Mouse (Mus musculus): ENCODE results near the gene Mas1.
A peak's percentile ranks its signal among the peaks of the same experiment; 100 is the strongest.

Mas1 gene

GRCm38 (mm10) chr17:12872275-12873028 lies 4.5 kb upstream of the Mas1 start:
- DNase-seq (ENCODE audit: low spot score in 2 of 2), result peak; percentile 41 to 56

GRCm38 (mm10) chr17:12868640-12869039 lies 697 bp upstream of the Mas1 start:
- DNase-seq (ENCODE audit: low spot score in 2 of 2), result no peak

GRCm38 (mm10) chr17:12866853-12867252 lies 1.1 kb downstream of the Mas1 start:
- peak in 1 of 2 experiments; percentile 58 for DNase-seq (ENCODE audit: low spot score in 2 of 2)

- DNase-seq (ENCODE audit: low spot score in 2 of 2), result no peak
Measured at GRCm38 (mm10) chr17:12865407-12865806, 2.5 kb downstream of the Mas1 start.

GRCm38 (mm10) chr17:12864111-12864510 lies 3.8 kb downstream of the Mas1 start:
- no peak for DNase-seq (ENCODE audit: low spot score in 2 of 2)

- no peak for DNase-seq (ENCODE audit: low spot score in 2 of 2)
Measured at GRCm38 (mm10) chr17:12859006-12859520, 8.9 kb downstream of the Mas1 start.

GRCm38 (mm10) chr17:12858072-12858471 lies 9.9 kb downstream of the Mas1 start:
- DNase-seq (ENCODE audit: low spot score in 2 of 2), result no peak

- DNase-seq (ENCODE audit: low spot score in 2 of 2), result no peak
Measured at GRCm38 (mm10) chr17:12857395-12857794, 10.5 kb downstream of the Mas1 start.

GRCm38 (mm10) chr17:12854386-12854785 lies 13.6 kb downstream of the Mas1 start:
- no peak for DNase-seq (ENCODE audit: low spot score in 2 of 2)

- peak in 1 of 2 experiments; percentile 56 for DNase-seq (ENCODE audit: low spot score in 2 of 2)
Measured at GRCm38 (mm10) chr17:12853821-12854220, 14.1 kb downstream of the Mas1 start.

GRCm38 (mm10) chr17:12851689-12852088 lies 16.3 kb downstream of the Mas1 start:
- peak; percentile 54 to 72 for DNase-seq (ENCODE audit: low spot score in 2 of 2)

- peak; percentile 60 to 67 for DNase-seq (ENCODE audit: low spot score in 2 of 2)
Measured at GRCm38 (mm10) chr17:12849778-12850382, 18.1 kb downstream of the Mas1 start.

- no peak for DNase-seq (ENCODE audit: low spot score in 2 of 2)
Measured at GRCm38 (mm10) chr17:12847736-12848135, 20.2 kb downstream of the Mas1 start.

- peak; percentile 80 to 82 for DNase-seq (ENCODE audit: low spot score in 2 of 2)
Measured at GRCm38 (mm10) chr17:12846474-12846873, 21.5 kb downstream of the Mas1 start.

- DNase-seq (ENCODE audit: low spot score in 2 of 2), result peak; percentile 27 to 34
Measured at GRCm38 (mm10) chr17:12845862-12846261, 22.1 kb downstream of the Mas1 start.

GRCm38 (mm10) chr17:12844540-12844939 lies 23.4 kb downstream of the Mas1 start:
- peak; percentile 31 to 50 for DNase-seq (ENCODE audit: low spot score in 2 of 2)

GRCm38 (mm10) chr17:12843826-12844225 lies 24.1 kb downstream of the Mas1 start:
- DNase-seq (ENCODE audit: low spot score in 2 of 2), result peak; percentile 17 to 20

- peak; percentile 68 to 82 for DNase-seq (ENCODE audit: low spot score in 2 of 2)
Measured at GRCm38 (mm10) chr17:12839475-12840267, 28.3 kb downstream of the Mas1 start.

- DNase-seq (ENCODE audit: low spot score in 2 of 2), result no peak
Measured at GRCm38 (mm10) chr17:12835738-12836137, 32.2 kb downstream of the Mas1 start.

GRCm38 (mm10) chr17:12834826-12835225 lies 33.1 kb downstream of the Mas1 start:
- peak in 1 of 2 experiments; percentile 15 for DNase-seq (ENCODE audit: low spot score in 2 of 2)

GRCm38 (mm10) chr17:12834317-12834716 lies 33.6 kb downstream of the Mas1 start:
- DNase-seq (ENCODE audit: low spot score in 2 of 2), result no peak

- no peak for DNase-seq (ENCODE audit: low spot score in 2 of 2)
Measured at GRCm38 (mm10) chr17:12832657-12833056, 35.3 kb downstream of the Mas1 start.

Measured in right cerebral cortex, postnatal 10 days (tissue).